Mouse (Mus musculus) liver, adult 2 months (tissue): ENCODE data around the gene Exoc3l2. TPM values are rescaled to one million over a fixed set of nuclear protein-coding genes. Genes with fewer than 3 reads are reported as not detected.

Experiments
- DNase-seq: peaks from one replicate; pipeline ENCODE4 v3.0.0-alpha.2; 2011; ENCODE audit warnings: low read depth, low spot score; ENCODE audit errors: extremely low read depth
- H3K27ac ChIP-seq: fragments of 200-500 bp; replicated peaks from 2 replicates; pipeline ENCODE4 v1.5.1; 2012; ENCODE audit warnings: low read depth, mild to moderate bottlenecking, control low read depth, inconsistent platforms, low read length; ENCODE audit not compliant: insufficient read depth
- H3K27me3 ChIP-seq: fragments of 200-500 bp; 2 replicates; pipeline ENCODE4 v1.6.1; 2012; ENCODE audit warnings: mild to moderate bottlenecking, moderate library complexity, low read length, inconsistent platforms; ENCODE audit not compliant: control insufficient read depth, insufficient read depth
- H3K36me3 ChIP-seq: fragments of 200-500 bp; 2 replicates; pipeline ENCODE4 v1.6.1; 2012; ENCODE audit warnings: low read length, inconsistent platforms; ENCODE audit not compliant: control insufficient read depth, insufficient read depth
- H3K4me1 ChIP-seq: fragments of 200-500 bp; 2 replicates; pipeline ENCODE4 v1.6.1; 2011; ENCODE audit warnings: low read length; ENCODE audit not compliant: control insufficient read depth, insufficient read depth
- H3K4me3 ChIP-seq: fragments of 200-500 bp; 2 replicates; pipeline ENCODE4 v1.5.1; 2011; ENCODE audit warnings: low read depth, mild to moderate bottlenecking, control low read depth, low read length, moderate library complexity; ENCODE audit not compliant: insufficient read depth
- H3K79me2 ChIP-seq: fragments of 200-500 bp; 2 replicates; pipeline ENCODE4 v1.6.1; 2012; ENCODE audit warnings: inconsistent platforms, mild to moderate bottlenecking, low read length, moderate library complexity; ENCODE audit not compliant: control insufficient read depth, insufficient read depth
- H3K9ac ChIP-seq: fragments of 200-500 bp; 2 replicates; pipeline ENCODE4 v1.6.1; 2012; ENCODE audit warnings: low read depth, mild to moderate bottlenecking, control low read depth, inconsistent platforms, low read length
- CTCF ChIP-seq: fragments of 200-500 bp; IDR thresholded peaks from 2 replicates; pipeline ENCODE4 v1.5.1; 2011; ENCODE audit warnings: low read depth, low read length, control low read depth
- POLR2A ChIP-seq: fragments of 200-500 bp; IDR thresholded peaks from 2 replicates; pipeline ENCODE4 v1.6.1; 2011; ENCODE audit warnings: low read length, control low read depth; ENCODE audit not compliant: insufficient read depth; ENCODE audit errors: extremely low read depth
- WGBS: fragments of 180-500 bp; shearing (Covaris S2); methylation state at CpG from one replicate; pipeline ENCODE4 v1.1.7; 2018; 5-methylcytosine and 5-hydroxymethylcytosine counted together
- polyA plus RNA-seq: library from polyadenylated mRNA; depleted of rRNA; stranded (reverse); fragments of >200 nt; gene quantifications from 2 replicates; pipeline ENCODE4 v1.2.3, GENCODE M21; 2012
- total RNA-seq: library from RNA; depleted of rRNA; stranded (reverse); fragments of >200 nt; gene quantifications from 2 replicates; pipeline ENCODE4 v1.2.3, GENCODE M21; 2014

The Exoc3l2 gene
- total and polyA plus RNA-seq, 2 experiments: 2.2 to 5.1 TPM

DNA sequence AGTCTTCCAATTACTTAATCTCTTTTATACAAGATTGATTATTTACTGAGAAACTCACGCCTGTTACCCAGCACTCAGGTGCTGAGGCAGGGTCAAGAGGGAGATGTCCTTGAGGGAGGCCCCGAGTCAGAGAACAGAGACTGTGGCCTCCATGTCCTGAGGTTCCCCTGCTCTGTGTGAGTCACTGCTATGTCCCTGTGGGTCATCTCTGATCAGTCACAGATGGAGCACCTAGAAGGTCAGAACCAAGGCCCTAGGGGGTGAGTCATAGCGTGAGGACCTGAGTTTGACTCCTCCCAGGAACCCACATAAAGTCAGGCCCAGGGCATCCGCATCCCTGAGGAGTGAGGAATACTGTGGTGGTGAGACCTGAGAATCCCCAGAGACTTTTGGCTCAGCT lies 38.5 kb downstream of the Exoc3l2 start:
- H3K27me3 ChIP-seq: no peaks in the 10 kb centered on the region
- TF ChIP-seq CTCF (no peak), POLR2A (no peak)
- no peak overlapping the region for H3K4me3 ChIP-seq
- H3K9ac ChIP-seq: no peak overlapping the region
- H3K36me3 ChIP-seq: no peaks in the 10 kb centered on the region
- H3K27ac ChIP-seq: peak overlapping the region; percentile 75
- no peak for DNase-seq
- no peaks in the 10 kb centered on the region for H3K79me2 ChIP-seq
- WGBS: 79% methylated on average over 4 of the region's 4 CpGs
- H3K4me1 ChIP-seq: peaks cover 15% of the 10 kb centered on the region

DNA sequence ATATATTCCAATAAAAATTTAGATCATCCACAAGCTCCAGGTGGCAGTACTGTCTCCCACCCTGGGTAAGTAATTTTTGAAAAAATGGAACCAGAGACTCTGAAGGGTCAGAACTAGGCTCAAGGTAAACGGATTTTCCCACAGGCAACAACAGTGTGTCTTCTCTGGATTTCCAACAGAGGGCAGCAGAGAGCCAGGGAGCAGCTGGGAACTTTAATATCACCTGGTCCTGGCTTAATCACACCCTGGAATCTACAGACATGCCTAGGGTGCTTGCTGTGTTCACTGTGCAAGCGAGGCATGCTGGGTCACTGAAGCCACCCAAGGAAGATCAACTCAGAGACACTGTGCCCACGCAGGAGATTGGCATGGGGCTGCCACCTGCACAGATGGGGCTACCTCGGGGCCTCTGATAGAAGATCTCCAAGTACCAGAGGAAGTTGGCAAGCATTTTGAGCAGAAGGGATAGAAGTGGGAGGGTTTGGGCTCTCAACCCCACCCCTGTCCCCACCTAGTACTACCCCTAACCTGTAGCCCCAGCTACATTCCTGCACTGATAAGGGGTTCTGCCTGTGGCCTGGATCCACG lies 40.4 kb downstream of the Exoc3l2 start:
- no peak overlapping the region for H3K4me3 ChIP-seq
- TF ChIP-seq CTCF (peak; percentile 81), POLR2A (no peak)
- 43% methylated on average over 5 of the region's 5 CpGs for WGBS
- no peaks in the 10 kb centered on the region for H3K36me3 ChIP-seq
- H3K9ac ChIP-seq: no peak overlapping the region
- peaks cover 17% of the 10 kb centered on the region for H3K4me1 ChIP-seq
- peak; percentile 48 for DNase-seq
- H3K79me2 ChIP-seq: peaks cover 4% of the 10 kb centered on the region; the same call in 1 of the 2 replicates
- H3K27ac ChIP-seq: no peak overlapping the region
- H3K27me3 ChIP-seq: no peaks in the 10 kb centered on the region

DNA sequence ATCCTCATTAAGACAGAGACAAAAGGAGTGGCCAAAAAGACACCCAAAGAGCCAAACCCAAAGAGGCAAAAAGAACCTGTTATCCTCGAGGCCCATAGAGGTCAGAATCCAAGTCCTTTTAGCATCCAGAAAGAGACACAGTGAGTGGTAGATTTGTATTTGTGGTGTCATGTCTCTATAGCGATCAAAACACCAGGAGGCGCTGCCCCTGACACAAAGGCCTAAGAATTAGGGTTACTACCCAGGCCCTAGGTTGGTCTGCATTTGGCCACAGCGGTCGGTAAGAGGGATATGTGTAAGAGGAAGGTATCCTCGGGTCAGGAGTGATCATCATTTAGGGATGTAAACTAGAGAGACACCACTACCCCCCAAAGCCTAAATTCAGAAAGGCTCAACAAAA lies 43.2 kb downstream of the Exoc3l2 start:
- 76% methylated on average over 6 of the region's 6 CpGs for WGBS
- Histone ChIP-seq H3K79me2 (peaks cover 13% of the 10 kb centered on the region; the same call in 1 of the 2 replicates), H3K9ac (no peak overlapping the region), H3K4me3 (no peak overlapping the region), H3K36me3 (no peaks in the 10 kb centered on the region), H3K4me1 (peaks cover 9% of the 10 kb centered on the region; the same call in 1 of the 2 replicates), H3K27me3 (no peaks in the 10 kb centered on the region), H3K27ac (no peak overlapping the region)
- no peak for DNase-seq
- TF ChIP-seq CTCF (no peak), POLR2A (no peak)

- Histone ChIP-seq H3K9ac (peak overlapping the region; percentile 15), H3K4me1 (peaks cover 8% of the 10 kb centered on the region; the same call in 1 of the 2 replicates), H3K79me2 (peaks cover 13% of the 10 kb centered on the region; the same call in 1 of the 2 replicates), H3K27me3 (no peaks in the 10 kb centered on the region), H3K36me3 (no peaks in the 10 kb centered on the region), H3K4me3 (peak overlapping the region; percentile 93; the same call in 1 of the 2 replicates), H3K27ac (no peak overlapping the region)
- WGBS: 53% methylated on average over 71 of the region's 71 CpGs
- TF ChIP-seq POLR2A: no peak
- TF ChIP-seq CTCF: no peak
- DNase-seq: no peak
Measured at GRCm38 (mm10) chr7:19506969-19507611, 44.0 kb downstream of the Exoc3l2 start.

- Histone ChIP-seq H3K9ac (peak overlapping the region; percentile 15; the same call in 1 of the 2 replicates), H3K36me3 (no peaks in the 10 kb centered on the region), H3K27me3 (no peaks in the 10 kb centered on the region), H3K4me3 (peak overlapping the region; percentile 93), H3K4me1 (peaks cover 8% of the 10 kb centered on the region; the same call in 1 of the 2 replicates), H3K27ac (no peak overlapping the region), H3K79me2 (peaks cover 13% of the 10 kb centered on the region; the same call in 1 of the 2 replicates)
- 19% methylated on average over 18 of the region's 18 CpGs for WGBS
- no peak for DNase-seq
- TF ChIP-seq POLR2A (no peak), CTCF (no peak)
Measured at GRCm38 (mm10) chr7:19507612-19507981, 44.5 kb downstream of the Exoc3l2 start.
